In the genomic region with DNA sequence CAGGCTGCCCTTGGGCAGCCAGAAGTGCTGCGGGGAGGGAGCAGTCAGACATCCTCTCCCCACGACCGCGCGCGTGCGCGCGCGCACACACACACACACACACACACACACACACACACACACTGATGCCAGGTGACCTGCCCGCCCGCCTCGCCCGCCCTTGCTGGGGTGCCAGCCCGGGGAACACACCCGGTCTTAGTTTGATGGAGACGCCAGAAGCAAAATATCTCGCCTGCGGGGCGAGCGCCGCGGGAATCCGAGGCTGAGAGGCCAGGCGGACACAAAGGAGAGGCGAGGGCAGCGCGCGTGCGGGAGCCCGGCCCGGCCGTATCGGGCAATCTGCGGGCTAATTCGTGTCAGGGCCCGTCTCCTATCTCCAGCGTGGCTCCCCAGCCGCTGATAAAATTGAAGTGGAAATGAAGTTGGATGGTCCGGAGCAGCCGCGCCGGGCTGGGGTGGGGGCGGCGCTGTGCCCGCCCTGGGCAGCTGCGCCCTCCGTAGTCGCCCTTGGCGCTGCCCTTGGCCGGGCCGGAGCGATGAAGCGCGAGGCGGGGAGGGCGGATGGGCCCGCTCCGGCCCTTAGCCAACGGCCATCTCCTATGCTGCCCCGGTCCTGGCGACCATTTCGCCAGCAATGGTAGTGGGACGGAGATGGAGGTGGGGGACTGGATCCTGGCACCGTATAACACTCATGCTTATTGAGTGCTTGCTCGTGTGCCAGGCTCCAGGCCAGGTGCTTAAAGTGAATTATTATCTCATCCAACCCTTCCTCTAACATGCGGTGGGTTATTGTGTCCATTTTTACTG, we compare ENCODE assay signal across 8 mouse cellular contexts.
DNase-seq lines count a peak whose midpoint lies in the region; ATAC-seq and TF ChIP-seq lines count a peak whose summit lies in the region.

No protein-coding gene starts in this region.

- 0 out of 2 replicates have a peak, but pooled peaks cover 3% of the 10 kb centered on the region for H3K27me3 ChIP-seq in heart, adult 2 months (ENCODE audit: control insufficient read depth, insufficient read depth, low read length)
- peaks cover 44% of the 10 kb centered on the region for H3K27me3 ChIP-seq in forebrain, embryonic 14.5 days (replicated peaks; ENCODE audit: control insufficient read depth, insufficient read depth, low read length)
- H3K27me3 ChIP-seq in intestine, embryonic 16.5 days (replicated peaks; ENCODE audit: control insufficient read depth, insufficient read depth, low read length), result peaks cover 25% of the 10 kb centered on the region
- peaks cover 44% of the 10 kb centered on the region for H3K27me3 ChIP-seq in liver, postnatal 0 days (ENCODE audit: insufficient read depth, low read length)
- peaks cover 27% of the 10 kb centered on the region for H3K27me3 ChIP-seq in stomach, embryonic 16.5 days (ENCODE audit: control insufficient read depth, insufficient read depth, low read length)

- intact Hi-C loops in heart, adult 2 months (cut with DNase I), result no loop called here

- peaks cover 3% of the 10 kb centered on the region; the same call in 1 of the 2 replicates for H3K9me3 ChIP-seq in forebrain, embryonic 14.5 days (replicated peaks; ENCODE audit: control insufficient read depth, low read length)
- peaks cover 3% of the 10 kb centered on the region for H3K9me3 ChIP-seq in intestine, embryonic 16.5 days (ENCODE audit: control insufficient read depth, low read length)
- peaks cover 2% of the 10 kb centered on the region; the same call in 1 of the 2 replicates for H3K9me3 ChIP-seq in liver, postnatal 0 days (ENCODE audit: low read length)
- H3K9me3 ChIP-seq in stomach, embryonic 16.5 days (replicated peaks; ENCODE audit: control insufficient read depth, low read length), result no peaks in the 10 kb centered on the region

- DNase-seq in heart, adult 2 months, result peak; percentile 35 to 39
- DNase-seq in heart, adult 11 months, result no peak
- DNase-seq in forebrain, embryonic 14.5 days (ENCODE audit: low spot score), result peak; percentile 37
- DNase-seq in liver, postnatal 0 days, result no peak
- DNase-seq in spleen, postnatal 10 days (ENCODE audit: low spot score in 2 of 2), result no peak

- no peak for TF ChIP-seq EP300 in heart, adult 2 months (IDR thresholded peaks at IDR 0.05; ENCODE audit: insufficient read depth, low read depth, low read length)
- no peak for TF ChIP-seq EP300 in liver, postnatal 0 days (IDR thresholded peaks at IDR 0.05; ENCODE audit: low read depth)

- H3K79me2 ChIP-seq in heart, adult 2 months (replicated peaks; ENCODE audit: control insufficient read depth, insufficient read depth, low read length), result no peaks in the 10 kb centered on the region

- WGBS in heart, adult 2 months, result 2% methylated on average over 67 of the region's 67 CpGs
- WGBS in forebrain, embryonic 14.5 days, result 2% methylated on average over 67 of the region's 67 CpGs
- WGBS in intestine, embryonic 16.5 days, result 4% methylated on average over 59 of the region's 67 CpGs
- 7% methylated on average over 39 of the region's 67 CpGs for WGBS in liver, postnatal 0 days (ENCODE audit: insufficient replicate concordance)
- 3% methylated on average over 64 of the region's 67 CpGs for WGBS in stomach, embryonic 16.5 days

- no peak for TF ChIP-seq POLR2A in heart, adult 2 months (IDR thresholded peaks at IDR 0.05; ENCODE audit: insufficient read depth, low read depth, low read length)

- peak; percentile 60 for ATAC-seq in cerebellum, adult (ENCODE audit: insufficient number of reproducible peaks, low FRiP score, low TSS enrichment)
- ATAC-seq in forebrain, embryonic 14.5 days, result peak; percentile 63
- ATAC-seq in intestine, embryonic 16.5 days, result 0 out of 2 replicates have a peak, but pooled peaks have one; percentile 21
- no peak for ATAC-seq in liver, postnatal 0 days
- no peak for ATAC-seq in stomach, embryonic 16.5 days (ENCODE audit: insufficient read depth, low FRiP score)

- peak overlapping the region; percentile 67 for H3K4me2 ChIP-seq in forebrain, embryonic 14.5 days (ENCODE audit: low read length)
- peak overlapping the region; percentile 56 for H3K4me2 ChIP-seq in intestine, embryonic 16.5 days (ENCODE audit: low read depth, low read length)
- H3K4me2 ChIP-seq in liver, postnatal 0 days (ENCODE audit: low read depth, low read length), result 0 out of 2 replicates have a peak overlapping the region, but pooled peaks have one; percentile 15
- peak overlapping the region; percentile 57 for H3K4me2 ChIP-seq in stomach, embryonic 16.5 days (ENCODE audit: low read depth, low read length)

- no peak for TF ChIP-seq CTCF in heart, adult 2 months (IDR thresholded peaks at IDR 0.05)
- TF ChIP-seq CTCF in liver, postnatal 0 days (IDR thresholded peaks at IDR 0.05; ENCODE audit: low read depth), result no peak

- H3K9ac ChIP-seq in heart, adult 2 months (ENCODE audit: low read depth, low read length), result no peak overlapping the region
- peak overlapping the region; percentile 75 for H3K9ac ChIP-seq in forebrain, embryonic 14.5 days (ENCODE audit: low read length)
- H3K9ac ChIP-seq in intestine, embryonic 16.5 days (ENCODE audit: low read depth, low read length), result peak overlapping the region; percentile 53
- no peak overlapping the region for H3K9ac ChIP-seq in liver, postnatal 0 days (replicated peaks)
- H3K9ac ChIP-seq in stomach, embryonic 16.5 days (ENCODE audit: low read length), result peak overlapping the region; percentile 35; the same call in 1 of the 2 replicates

- H3K27ac ChIP-seq in heart, adult 2 months, result peak overlapping the region; percentile 17; the same call in 1 of the 2 replicates
- peak overlapping the region; percentile 14; the same call in 1 of the 2 replicates for H3K27ac ChIP-seq in forebrain, embryonic 14.5 days (ENCODE audit: low read depth, low read length)
- H3K27ac ChIP-seq in intestine, embryonic 16.5 days (ENCODE audit: low read length), result no peak overlapping the region
- no peak overlapping the region for H3K27ac ChIP-seq in liver, postnatal 0 days (ENCODE audit: low read depth)
- H3K27ac ChIP-seq in stomach, embryonic 16.5 days (ENCODE audit: low read length), result no peak overlapping the region

- no peaks in the 10 kb centered on the region for H3K36me3 ChIP-seq in heart, adult 2 months (ENCODE audit: control insufficient read depth, insufficient read depth, low read length)
- no peaks in the 10 kb centered on the region for H3K36me3 ChIP-seq in forebrain, embryonic 14.5 days (ENCODE audit: control insufficient read depth, insufficient read depth, low read length)
- no peaks in the 10 kb centered on the region for H3K36me3 ChIP-seq in intestine, embryonic 16.5 days (ENCODE audit: control insufficient read depth, insufficient read depth, low read length)
- no peaks in the 10 kb centered on the region for H3K36me3 ChIP-seq in liver, postnatal 0 days (replicated peaks; ENCODE audit: insufficient read depth, low read length)
- H3K36me3 ChIP-seq in stomach, embryonic 16.5 days (ENCODE audit: control insufficient read depth, insufficient read depth, low read length), result no peaks in the 10 kb centered on the region

- H3K4me1 ChIP-seq in heart, adult 2 months (ENCODE audit: control insufficient read depth, insufficient read depth, low read length), result no peaks in the 10 kb centered on the region
- peaks cover 17% of the 10 kb centered on the region for H3K4me1 ChIP-seq in forebrain, embryonic 14.5 days (ENCODE audit: control insufficient read depth, insufficient read depth, low read length)
- H3K4me1 ChIP-seq in intestine, embryonic 16.5 days (ENCODE audit: control insufficient read depth, insufficient read depth, low read length), result no peaks in the 10 kb centered on the region
- H3K4me1 ChIP-seq in liver, postnatal 0 days (ENCODE audit: insufficient read depth), result no peaks in the 10 kb centered on the region
- no peaks in the 10 kb centered on the region for H3K4me1 ChIP-seq in stomach, embryonic 16.5 days (ENCODE audit: control insufficient read depth, insufficient read depth, low read length)

- peak overlapping the region; percentile 27; the same call in 1 of the 2 replicates for H3K4me3 ChIP-seq in heart, adult 2 months
- H3K4me3 ChIP-seq in forebrain, embryonic 14.5 days (ENCODE audit: low read depth, low read length), result peak overlapping the region; percentile 45
- H3K4me3 ChIP-seq in intestine, embryonic 16.5 days (ENCODE audit: low read length), result peak overlapping the region; percentile 40
- no peak overlapping the region for H3K4me3 ChIP-seq in liver, postnatal 0 days (ENCODE audit: low read depth, low read length)
- H3K4me3 ChIP-seq in stomach, embryonic 16.5 days (replicated peaks; ENCODE audit: low read length), result peak overlapping the region; percentile 37

Comparison
In these comparisons a context has a peak if more than half of its experiments do, and no peak if none do; other contexts are left out.
1. DNase-seq: peak in heart, adult 2 months (2 of 2) and forebrain, embryonic 14.5 days (single experiment); none in heart, adult 11 months (single experiment), liver, postnatal 0 days (single experiment) and spleen, postnatal 10 days (0 of 2).
2. H3K27ac ChIP-seq: peak in heart, adult 2 months (single experiment) and forebrain, embryonic 14.5 days (single experiment); none in intestine, embryonic 16.5 days (single experiment), liver, postnatal 0 days (single experiment) and stomach, embryonic 16.5 days (single experiment).
3. H3K9ac ChIP-seq: peak in forebrain, embryonic 14.5 days (single experiment), intestine, embryonic 16.5 days (single experiment) and stomach, embryonic 16.5 days (single experiment); none in heart, adult 2 months (single experiment) and liver, postnatal 0 days (single experiment).
4. ATAC-seq: peak in cerebellum, adult (single experiment), forebrain, embryonic 14.5 days (single experiment) and intestine, embryonic 16.5 days (single experiment); none in liver, postnatal 0 days (single experiment) and stomach, embryonic 16.5 days (single experiment).
5. H3K4me2 ChIP-seq: peak in every context shown above with its lines; median percentile 67 in forebrain, embryonic 14.5 days; 57 in stomach, embryonic 16.5 days; 56 in intestine, embryonic 16.5 days; 15 in liver, postnatal 0 days.